Mouse (Mus musculus) stomach, embryonic 14.5 days (tissue): ENCODE measurements around the gene D13Ertd608e. TPM values are rescaled to one million over a fixed set of nuclear protein-coding genes. Genes with fewer than 3 reads are reported as not detected.
"Not testable (repeated sequence)": the region's sequence is repeated elsewhere in the genome, so short reads cannot be mapped to it uniquely, and the experiment has no call there.

ENCODE experiments used
- ATAC-seq: fragments of 200-750 bp; cut with Nextera tagmentation; 2 replicates; pipeline ENCODE4 v1.8.0; 2017; ENCODE audit warnings: low read depth, moderate TSS enrichment; ENCODE audit not compliant: insufficient number of reproducible peaks, insufficient read depth, low FRiP score
- H3K27ac ChIP-seq: fragments of 300-500 bp; sonication (generic); 2 replicates; pipeline ENCODE4 v1.5.1; 2014; ENCODE audit warnings: mild to moderate bottlenecking, low read length, moderate library complexity, mixed read lengths
- H3K27me3 ChIP-seq: fragments of 300-500 bp; sonication (generic); 2 replicates; pipeline ENCODE4 v1.6.1; 2014; ENCODE audit warnings: low read length, control low read depth, mixed read lengths; ENCODE audit not compliant: control insufficient read depth, insufficient read depth
- H3K36me3 ChIP-seq: fragments of 300-500 bp; sonication (generic); 2 replicates; pipeline ENCODE4 v1.6.1; 2014; ENCODE audit warnings: mild to moderate bottlenecking, control low read depth, low read length, moderate library complexity, mixed read lengths; ENCODE audit not compliant: control insufficient read depth, insufficient read depth
- H3K4me1 ChIP-seq: fragments of 300-500 bp; sonication (generic); 2 replicates; pipeline ENCODE4 v1.6.1; 2014; ENCODE audit warnings: low read length, control low read depth, mixed read lengths; ENCODE audit not compliant: control insufficient read depth, insufficient read depth
- H3K4me2 ChIP-seq: fragments of 300-500 bp; sonication (generic); replicated peaks from 2 replicates; pipeline ENCODE4 v1.6.1; 2014; ENCODE audit warnings: low read depth, low read length, control low read depth
- H3K4me3 ChIP-seq: fragments of 300-500 bp; sonication (generic); 2 replicates; pipeline ENCODE4 v1.5.1; 2014; ENCODE audit warnings: low read depth, low read length, control low read depth
- H3K9ac ChIP-seq: fragments of 300-500 bp; sonication (generic); replicated peaks from 2 replicates; pipeline ENCODE4 v1.6.1; 2014; ENCODE audit warnings: low read depth, mild to moderate bottlenecking, control low read depth, low read length, moderate library complexity, mixed read lengths
- H3K9me3 ChIP-seq: fragments of 300-500 bp; sonication (generic); 2 replicates; pipeline ENCODE4 v1.6.1; 2016; ENCODE audit warnings: low read depth, low read length, control low read depth; ENCODE audit not compliant: control insufficient read depth
- WGBS: fragments of 180-500 bp; shearing (Covaris S2); extraction: QIAGEN DNeasy Blood & Tissue Kit; methylation state at CpG from one replicate; pipeline ENCODE4 v1.1.7; 2014; 5-methylcytosine and 5-hydroxymethylcytosine counted together
- polyA plus RNA-seq: library from polyadenylated mRNA; unstranded; fragments of >200 nt; fragmentation: Nextera tagmentation; extraction: Ambion mirVana; gene quantifications from 2 replicates; pipeline ENCODE4 v1.2.1, GENCODE M21; 2014

D13Ertd608e gene
- polyA plus RNA-seq, result not detected in 2 replicates

- 13% methylated on average over 18 of the region's 25 CpGs for WGBS
- H3K4me1 ChIP-seq, H3K4me3 ChIP-seq, H3K36me3 ChIP-seq, H3K4me2 ChIP-seq, H3K27ac ChIP-seq, H3K27me3 ChIP-seq, H3K9ac ChIP-seq, H3K9me3 ChIP-seq: not testable (repeated sequence)
- ATAC-seq, result peak; percentile 67; the same call in 1 of the 2 replicates
These were observed at the start of gene D13Ertd608e for GRCm38 (mm10) chr13:119835320-119836056. Gene D13Ertd608e, plus strand, starts transcription at chr13:119836006.

GRCm38 (mm10) chr13:119789851-119790717 is 45.7 kb upstream of the D13Ertd608e start:
- H3K36me3 ChIP-seq, result peaks cover 22% of the 10 kb centered on the region; the same call in 1 of the 2 replicates
- H3K4me1 ChIP-seq, result peaks cover 10% of the 10 kb centered on the region; the same call in 1 of the 2 replicates
- ATAC-seq, result peak; percentile 61
- peak overlapping the region; percentile 89 for H3K9ac ChIP-seq
- H3K9me3 ChIP-seq, result no peaks in the 10 kb centered on the region
- peak overlapping the region; percentile 85 for H3K4me3 ChIP-seq
- under 1% methylated on average over 47 of the region's 66 CpGs for WGBS
- H3K27ac ChIP-seq, result peak overlapping the region; percentile 96
- H3K4me2 ChIP-seq, result peak overlapping the region; percentile 52
- no peaks in the 10 kb centered on the region for H3K27me3 ChIP-seq

- peaks cover 10% of the 10 kb centered on the region; the same call in 1 of the 2 replicates for H3K4me1 ChIP-seq
- H3K27ac ChIP-seq, result peak within 1 kb of the TSS; percentile 96
- peak within 1 kb of the TSS; percentile 85 for H3K4me3 ChIP-seq
- H3K27me3 ChIP-seq, result no peaks in the 10 kb centered on the region
- H3K4me2 ChIP-seq, result peak within 1 kb of the TSS; percentile 68
- H3K9me3 ChIP-seq, result no peaks in the 10 kb centered on the region
- peak within 1 kb of the TSS; percentile 89 for H3K9ac ChIP-seq
- peaks cover 15% of the 10 kb centered on the region; the same call in 1 of the 2 replicates for H3K36me3 ChIP-seq
- ATAC-seq, result peak; percentile 98
- WGBS, result under 1% methylated on average over 73 of the region's 86 CpGs
These were observed 44.8 kb upstream of the D13Ertd608e start, which contains the start of gene Zfp131 for GRCm38 (mm10) chr13:119790761-119791579. Gene Zfp131, minus strand, starts transcription at chr13:119790889.

DNA sequence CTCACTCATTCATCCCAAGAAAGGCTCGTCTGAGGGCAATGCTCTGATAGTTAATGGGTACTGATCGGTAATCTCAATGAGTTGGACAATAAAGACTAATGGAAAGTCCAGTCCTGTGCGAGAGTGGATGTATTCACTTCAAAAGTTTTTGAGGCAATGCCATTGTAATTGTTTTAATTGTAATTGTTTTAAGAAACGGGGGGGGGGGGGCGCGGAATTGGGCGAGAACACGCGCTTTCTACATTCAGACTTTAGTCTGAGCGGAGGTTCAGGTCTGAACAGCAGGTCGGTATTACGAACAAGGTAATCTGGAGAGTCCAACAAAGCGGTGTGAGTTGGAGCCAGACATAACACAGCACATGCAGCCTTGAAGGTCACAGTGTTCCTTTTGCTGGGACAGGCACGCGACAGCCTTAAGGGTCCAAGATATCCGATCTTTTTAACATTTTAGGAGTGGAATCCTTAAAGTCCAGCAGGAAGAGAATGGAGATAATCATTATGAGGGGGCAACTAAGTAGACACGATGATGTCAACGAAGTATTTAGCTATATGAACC is 44.1 kb upstream of the D13Ertd608e start:
- H3K9me3 ChIP-seq, result no peaks in the 10 kb centered on the region
- H3K27me3 ChIP-seq, result no peaks in the 10 kb centered on the region
- peak overlapping the region; percentile 85 for H3K4me3 ChIP-seq
- H3K36me3 ChIP-seq, result peaks cover 10% of the 10 kb centered on the region; the same call in 1 of the 2 replicates
- 3% methylated on average over 18 of the region's 18 CpGs for WGBS
- ATAC-seq, result no peak
- 0 out of 2 replicates have a peak overlapping the region, but pooled peaks have one; percentile 89 for H3K9ac ChIP-seq
- H3K4me1 ChIP-seq, result peaks cover 10% of the 10 kb centered on the region; the same call in 1 of the 2 replicates
- peak overlapping the region; percentile 68 for H3K4me2 ChIP-seq
- peak overlapping the region; percentile 92 for H3K27ac ChIP-seq

GRCm38 (mm10) chr13:119792791-119793404 is 42.9 kb upstream of the D13Ertd608e start:
- Histone ChIP-seq H3K9ac (no peak overlapping the region), H3K9me3 (no peaks in the 10 kb centered on the region), H3K4me1 (peaks cover 10% of the 10 kb centered on the region; the same call in 1 of the 2 replicates), H3K36me3 (no peaks in the 10 kb centered on the region), H3K4me3 (no peak overlapping the region), H3K27ac (no peak overlapping the region), H3K4me2 (no peak overlapping the region), H3K27me3 (no peaks in the 10 kb centered on the region)
- ATAC-seq, result no peak
- WGBS, result 71% methylated on average over 5 of the region's 5 CpGs

- H3K36me3 ChIP-seq, result no peaks in the 10 kb centered on the region
- no peak overlapping the region for H3K27ac ChIP-seq
These were observed 38.1 kb upstream of the D13Ertd608e start for GRCm38 (mm10) chr13:119797656-119798055.

GRCm38 (mm10) chr13:119808937-119809336 is 26.9 kb upstream of the D13Ertd608e start:
- Histone ChIP-seq H3K36me3 (no peaks in the 10 kb centered on the region), H3K4me1 (no peaks in the 10 kb centered on the region), H3K4me3 (no peak overlapping the region), H3K9me3 (no peaks in the 10 kb centered on the region), H3K27ac (no peak overlapping the region), H3K27me3 (no peaks in the 10 kb centered on the region), H3K4me2 (no peak overlapping the region), H3K9ac (no peak overlapping the region)
- ATAC-seq, result no peak
- WGBS, result 74% methylated on average over 2 of the region's 2 CpGs

More at GRCm38 (mm10) chr13:119797656-119798055, 38.1 kb upstream of the D13Ertd608e start:
- no peak overlapping the region for H3K4me2 ChIP-seq
- no peaks in the 10 kb centered on the region for H3K4me1 ChIP-seq
- no peak overlapping the region for H3K4me3 ChIP-seq
- 63% methylated on average over 4 of the region's 4 CpGs for WGBS
- no peak for ATAC-seq
- no peaks in the 10 kb centered on the region for H3K9me3 ChIP-seq
- no peak overlapping the region for H3K9ac ChIP-seq
- H3K27me3 ChIP-seq, result no peaks in the 10 kb centered on the region
